Mouse (Mus musculus) heart, postnatal 0 days (tissue): ENCODE measurements around the gene Slc4a1.

ENCODE experiments used
- CTCF ChIP-seq: IDR thresholded peaks from 2 replicates; pipeline ENCODE4 v1.5.1; 2016; ENCODE audit warnings: antibody characterized with exemption, control low read depth, low read depth
- EP300 ChIP-seq: IDR thresholded peaks from 2 replicates; pipeline ENCODE4 v1.6.1; 2016; ENCODE audit warnings: antibody characterized with exemption, low read depth

DNA sequence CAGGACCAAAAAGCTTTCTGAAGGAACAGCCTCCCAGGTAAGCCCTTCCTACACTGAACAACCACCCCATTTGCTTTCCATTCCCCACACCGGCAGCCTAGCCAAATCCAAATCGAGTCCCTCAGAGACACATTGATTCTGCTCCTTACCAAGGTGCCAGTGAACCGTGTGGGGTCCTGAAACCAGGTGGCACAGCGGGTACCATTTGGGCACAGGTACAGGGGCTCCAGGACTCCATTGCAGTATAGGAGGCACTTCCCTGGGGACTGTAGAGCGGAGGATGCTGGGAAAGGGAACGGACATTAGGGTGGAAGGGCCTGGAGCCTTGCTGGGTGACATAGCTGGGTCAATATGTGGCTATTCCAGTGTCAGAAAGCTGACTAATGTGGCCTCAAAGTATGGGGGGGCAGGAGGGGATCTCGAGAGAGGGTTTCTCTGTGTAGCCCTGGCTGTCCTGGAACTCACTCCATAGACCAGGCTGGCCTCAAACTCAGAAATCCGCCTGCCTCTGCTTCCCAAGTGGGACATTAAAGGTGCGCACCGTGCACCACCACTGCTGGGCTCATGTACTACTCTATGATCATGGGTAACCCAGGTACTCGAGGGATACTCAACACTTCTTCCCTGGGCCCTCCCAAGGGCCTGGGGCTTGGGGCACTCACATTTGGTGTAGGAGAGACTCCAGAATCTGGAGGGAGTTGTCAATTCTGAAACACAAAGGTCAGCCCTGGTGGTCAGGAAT is 39.7 kb upstream of the Slc4a1 start:
- TF ChIP-seq CTCF: no peak
- TF ChIP-seq EP300: no peak
